Mouse (Mus musculus) kidney, postnatal 0 days (tissue): ENCODE measurements around the gene Mmp11. TPM values are rescaled to one million over a fixed set of nuclear protein-coding genes. Genes with fewer than 3 reads are reported as not detected.
A peak's percentile ranks its signal among the peaks of the same experiment; 100 is the strongest.

Experiments used
- ATAC-seq: fragments of 200-750 bp; cut with Nextera tagmentation; replicated peaks from 2 replicates; pipeline ENCODE4 v1.8.0; 2017; ENCODE audit warnings: low read depth, moderate number of reproducible peaks, moderate TSS enrichment, moderate library complexity; ENCODE audit not compliant: low FRiP score
- DNase-seq: peaks from one replicate; pipeline ENCODE4 v3.0.0-alpha.2; 2016; ENCODE audit warnings: low spot score
- H3K27ac ChIP-seq: fragments of 300-500 bp; sonication (generic); 2 replicates; pipeline ENCODE4 v1.5.1; 2014; ENCODE audit warnings: mild to moderate bottlenecking
- H3K27me3 ChIP-seq: fragments of 300-500 bp; sonication (generic); 2 replicates; pipeline ENCODE4 v1.6.1; 2014; ENCODE audit warnings: low read length, mixed read lengths; ENCODE audit not compliant: insufficient read depth
- H3K36me3 ChIP-seq: fragments of 300-500 bp; sonication (generic); 2 replicates; pipeline ENCODE4 v1.6.1; 2014; ENCODE audit warnings: low read length, mixed read lengths; ENCODE audit not compliant: insufficient read depth
- H3K4me1 ChIP-seq: fragments of 300-500 bp; sonication (generic); replicated peaks from 2 replicates; pipeline ENCODE4 v1.6.1; 2014; ENCODE audit warnings: antibody characterized with exemption, low read length, mixed read lengths; ENCODE audit not compliant: insufficient read depth
- H3K4me2 ChIP-seq: fragments of 300-500 bp; sonication (generic); 2 replicates; pipeline ENCODE4 v1.6.1; 2014; ENCODE audit warnings: mild to moderate bottlenecking, low read length, moderate library complexity, mixed read lengths
- H3K4me3 ChIP-seq: fragments of 300-500 bp; sonication (generic); replicated peaks from 2 replicates; pipeline ENCODE4 v1.5.1; 2014; ENCODE audit warnings: low read depth, low read length
- H3K9ac ChIP-seq: fragments of 300-500 bp; sonication (generic); 2 replicates; pipeline ENCODE4 v1.6.1; 2014; ENCODE audit warnings: low read depth, low read length
- H3K9me3 ChIP-seq: fragments of 300-500 bp; sonication (generic); replicated peaks from 2 replicates; pipeline ENCODE4 v1.6.1; 2016; ENCODE audit warnings: low read length, inconsistent platforms, mixed read lengths
- CTCF ChIP-seq: IDR thresholded peaks from 2 replicates; pipeline ENCODE4 v1.5.1; 2016; ENCODE audit warnings: antibody characterized with exemption, low read depth, mild to moderate bottlenecking, moderate library complexity
- whole genome bisulfite sequencing: fragments of 180-500 bp; shearing (Covaris S2); extraction: QIAGEN DNeasy Blood & Tissue Kit; methylation state at CpG from one replicate; pipeline ENCODE4 v1.1.7; 2014; 5-methylcytosine and 5-hydroxymethylcytosine counted together
- polyA plus RNA-seq: library from polyadenylated mRNA; unstranded; fragments of >200 nt; fragmentation: Nextera tagmentation; extraction: Ambion mirVana; gene quantifications from 2 replicates; pipeline ENCODE4 v1.2.1, GENCODE M21; 2015

Mmp11 gene
- polyA plus RNA-seq, 1 experiment from 2014 or later: 39.4 TPM

GRCm38 (mm10) chr10:75932081-75932678 lies 4.1 kb downstream of the Mmp11 start:
- TF ChIP-seq CTCF: no peak
- Histone ChIP-seq H3K27me3 (peaks cover 3% of the 10 kb centered on the region; the same call in 1 of the 2 replicates), H3K9ac (peak overlapping the region; percentile 72), H3K36me3 (no peaks in the 10 kb centered on the region), H3K27ac (no peak overlapping the region), H3K4me1 (peaks cover 26% of the 10 kb centered on the region), H3K9me3 (no peaks in the 10 kb centered on the region), H3K4me2 (peak overlapping the region; percentile 82), H3K4me3 (peak overlapping the region; percentile 46)
- ATAC-seq (peak; percentile 33; the same call in 1 of the 2 replicates), DNase-seq (peak; percentile 76)
- WGBS: 1% methylated on average over 36 of the region's 44 CpGs

GRCm38 (mm10) chr10:75931311-75931710 lies 5.0 kb downstream of the Mmp11 start:
- 38% methylated on average over 7 of the region's 7 CpGs for WGBS
- Histone ChIP-seq H3K27ac (no peak overlapping the region), H3K9me3 (no peaks in the 10 kb centered on the region), H3K27me3 (peaks cover 1% of the 10 kb centered on the region; the same call in 1 of the 2 replicates), H3K36me3 (0 out of 2 replicates have a peak, but pooled peaks cover 2% of the 10 kb centered on the region), H3K4me3 (peak overlapping the region; percentile 46), H3K4me2 (peak overlapping the region; percentile 82), H3K9ac (peak overlapping the region; percentile 72; the same call in 1 of the 2 replicates), H3K4me1 (peaks cover 21% of the 10 kb centered on the region)
- TF ChIP-seq CTCF: no peak
- DNase-seq: no peak
- no peak for ATAC-seq

- no peak overlapping the region for H3K4me3 ChIP-seq
- H3K9ac ChIP-seq: no peak overlapping the region
- peak overlapping the region; percentile 2; the same call in 1 of the 2 replicates for H3K4me2 ChIP-seq
- 26% methylated on average over 6 of the region's 6 CpGs for WGBS
- H3K9me3 ChIP-seq: no peaks in the 10 kb centered on the region
- ATAC-seq (0 out of 2 replicates have a peak, but pooled peaks have one; percentile 12), DNase-seq (peak; percentile 73)
- no peak overlapping the region for H3K27ac ChIP-seq
- H3K27me3 ChIP-seq: no peaks in the 10 kb centered on the region
- TF ChIP-seq CTCF: no peak
- H3K36me3 ChIP-seq: 0 out of 2 replicates have a peak, but pooled peaks cover 8% of the 10 kb centered on the region
- peaks cover 21% of the 10 kb centered on the region for H3K4me1 ChIP-seq
These were observed 6.0 kb downstream of the Mmp11 start for GRCm38 (mm10) chr10:75930304-75930703.

DNA sequence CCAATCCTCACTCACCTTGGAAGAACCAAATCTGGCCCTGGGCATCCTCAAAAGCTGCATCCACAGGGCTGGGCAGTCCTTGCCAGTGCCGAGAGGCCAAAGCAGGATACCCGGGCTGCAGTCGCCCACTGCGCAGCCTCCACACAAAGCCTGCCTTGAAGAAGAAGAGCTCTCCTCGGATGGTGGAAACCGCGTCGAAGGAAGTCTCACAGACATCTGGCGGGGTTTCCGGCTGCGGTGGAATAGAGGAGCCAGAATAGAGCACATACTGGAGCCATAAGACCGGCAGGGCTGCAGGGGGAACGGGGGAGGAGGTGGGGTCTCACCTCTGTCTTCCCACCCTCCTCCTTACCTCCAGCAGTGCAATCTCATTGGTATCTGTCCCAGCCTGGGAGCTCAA lies 9.9 kb downstream of the Mmp11 start:
- no peak overlapping the region for H3K27ac ChIP-seq
- no peak for DNase-seq
- H3K9me3 ChIP-seq: no peaks in the 10 kb centered on the region
- no peak for ATAC-seq
- H3K27me3 ChIP-seq: no peaks in the 10 kb centered on the region
- H3K9ac ChIP-seq: no peak overlapping the region
- no peak overlapping the region for H3K4me2 ChIP-seq
- no peak for TF ChIP-seq CTCF
- H3K36me3 ChIP-seq: 0 out of 2 replicates have a peak, but pooled peaks cover 10% of the 10 kb centered on the region
- 73% methylated on average over 13 of the region's 13 CpGs for WGBS
- H3K4me3 ChIP-seq: no peak overlapping the region
- H3K4me1 ChIP-seq: peaks cover 15% of the 10 kb centered on the region; the same call in 1 of the 2 replicates

GRCm38 (mm10) chr10:75924324-75924723 lies 12.0 kb downstream of the Mmp11 start:
- Histone ChIP-seq H3K9ac (no peak overlapping the region), H3K36me3 (0 out of 2 replicates have a peak, but pooled peaks cover 10% of the 10 kb centered on the region), H3K4me1 (peaks cover 10% of the 10 kb centered on the region; the same call in 1 of the 2 replicates), H3K4me2 (no peak overlapping the region), H3K27me3 (no peaks in the 10 kb centered on the region), H3K9me3 (no peaks in the 10 kb centered on the region), H3K4me3 (no peak overlapping the region), H3K27ac (no peak overlapping the region)
- no peak for DNase-seq
- no peak for ATAC-seq
- peak; percentile 28; the same call in 1 of the 2 replicates for TF ChIP-seq CTCF
- WGBS: 50% methylated on average over 2 of the region's 2 CpGs

DNA sequence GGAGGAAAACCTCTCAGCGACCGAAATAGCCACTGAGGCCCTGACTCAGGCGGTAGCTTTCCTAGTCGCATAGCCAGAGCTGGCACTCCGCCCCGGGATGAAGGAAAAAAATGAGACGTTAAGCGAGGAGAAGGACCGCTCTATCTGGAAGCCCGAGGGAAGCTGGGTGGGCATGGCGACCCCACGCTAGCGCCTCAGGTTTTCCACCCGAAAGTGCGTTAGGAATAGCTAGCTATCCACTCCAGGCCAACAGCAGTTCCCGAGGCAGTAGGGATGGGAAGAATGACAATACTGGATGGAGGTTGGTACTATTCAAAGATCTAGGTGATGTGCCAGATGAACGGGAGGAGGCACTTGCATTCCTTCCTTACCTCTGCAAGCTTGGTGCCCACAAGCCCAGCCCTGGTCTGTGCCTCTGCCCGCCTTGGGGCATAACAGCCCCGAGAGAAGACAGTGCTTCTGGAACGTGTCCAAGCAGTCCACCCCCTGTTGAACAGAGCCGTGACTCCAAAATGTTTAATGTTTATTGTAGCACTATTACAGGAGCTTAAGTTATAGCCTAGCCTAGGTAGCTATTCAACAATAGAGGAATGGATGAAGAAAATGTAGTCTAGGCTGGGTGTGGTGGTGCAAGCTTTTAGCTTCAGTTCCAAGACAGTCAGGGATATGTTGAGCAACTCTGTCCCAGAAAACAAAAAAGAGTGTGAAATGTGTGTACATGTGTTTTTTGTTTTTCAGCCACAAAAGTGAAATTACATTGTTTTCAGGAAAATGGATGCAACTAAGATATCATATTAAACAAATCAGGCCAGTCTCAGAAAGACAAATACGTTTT lies 14.4 kb downstream of the Mmp11 start:
- no peak for TF ChIP-seq CTCF
- no peaks in the 10 kb centered on the region for H3K27me3 ChIP-seq
- 0 out of 2 replicates have a peak, but pooled peaks have one; percentile 31 for ATAC-seq

More for the DNA sequence above, 14.4 kb downstream of the Mmp11 start:
- Histone ChIP-seq H3K4me2 (peak overlapping the region; percentile 86), H3K4me3 (peak overlapping the region; percentile 79), H3K9me3 (no peaks in the 10 kb centered on the region), H3K4me1 (peaks cover 12% of the 10 kb centered on the region; the same call in 1 of the 2 replicates), H3K36me3 (0 out of 2 replicates have a peak, but pooled peaks cover 10% of the 10 kb centered on the region), H3K9ac (peak overlapping the region; percentile 80), H3K27ac (peak overlapping the region; percentile 95)
- no peak for DNase-seq
- WGBS: 4% methylated on average over 22 of the region's 22 CpGs
